Mouse (Mus musculus) bone marrow, adult 2 months (tissue): Measurements from ENCODE around the gene Nfx1.

ENCODE experiments used
- CTCF ChIP-seq: fragments of 200-500 bp; IDR thresholded peaks from 2 replicates; pipeline ENCODE4 v1.5.1; 2011; ENCODE audit warnings: low read length, control low read depth; ENCODE audit not compliant: control insufficient read depth, insufficient read depth
- POLR2A ChIP-seq: fragments of 200-500 bp; IDR thresholded peaks from 2 replicates; pipeline ENCODE4 v1.6.1; 2011; ENCODE audit warnings: low read depth, mild to moderate bottlenecking, control low read depth, low read length, borderline replicate concordance; ENCODE audit not compliant: control insufficient read depth

GRCm38 (mm10) chr4:41056742-41057332 lies 86.1 kb downstream of the Nfx1 start:
- TF ChIP-seq POLR2A = no peak
- TF ChIP-seq CTCF = no peak
